Mouse (Mus musculus): Measurements from ENCODE around the gene Ascl4. TPM values are rescaled to one million over a fixed set of nuclear protein-coding genes. Genes with fewer than 3 reads are reported as not detected.

Ascl4 gene
- polyA plus RNA-seq, 1 experiment from 2014 or later, result 0.43 TPM

Other genes with a start within 250 kb of the Ascl4 start
- 91.1 and 91.9 TPM in 2 replicates for gene Pwp1, start 98.2 kb upstream of the Ascl4 start, polyA plus RNA-seq (2015; fragmentation: Nextera tagmentation; extraction: Ambion mirVana)
- gene Prdm4, start 10.5 kb upstream of the Ascl4 start, polyA plus RNA-seq (2015; fragmentation: Nextera tagmentation; extraction: Ambion mirVana), result 20.8 and 24.0 TPM in 2 replicates
- 201 and 202 TPM in 2 replicates for gene Rtcb, start 30.1 kb downstream of the Ascl4 start, polyA plus RNA-seq (2015; fragmentation: Nextera tagmentation; extraction: Ambion mirVana)
- gene Bpifc, start 84.2 kb downstream of the Ascl4 start, polyA plus RNA-seq (2015; fragmentation: Nextera tagmentation; extraction: Ambion mirVana), result not detected in 2 replicates
- gene Fbxo7, start 94.3 kb downstream of the Ascl4 start, polyA plus RNA-seq (2015; fragmentation: Nextera tagmentation; extraction: Ambion mirVana), result 14.9 and 16.2 TPM in 2 replicates